Mouse (Mus musculus) mature B cell (primary cell): Measurements from ENCODE around the gene Efcc1.
"Not testable (repeated sequence)": the region's sequence is repeated elsewhere in the genome, so short reads cannot be mapped to it uniquely, and the experiment has no call there.

Experiments
- in situ Hi-C: fragments of 300-500 bp; cut with MboI; formaldehyde crosslinking; loops from 2 replicates; pipeline ENCODE4 v1.14.3; 2019

The Efcc1 gene

DNA sequence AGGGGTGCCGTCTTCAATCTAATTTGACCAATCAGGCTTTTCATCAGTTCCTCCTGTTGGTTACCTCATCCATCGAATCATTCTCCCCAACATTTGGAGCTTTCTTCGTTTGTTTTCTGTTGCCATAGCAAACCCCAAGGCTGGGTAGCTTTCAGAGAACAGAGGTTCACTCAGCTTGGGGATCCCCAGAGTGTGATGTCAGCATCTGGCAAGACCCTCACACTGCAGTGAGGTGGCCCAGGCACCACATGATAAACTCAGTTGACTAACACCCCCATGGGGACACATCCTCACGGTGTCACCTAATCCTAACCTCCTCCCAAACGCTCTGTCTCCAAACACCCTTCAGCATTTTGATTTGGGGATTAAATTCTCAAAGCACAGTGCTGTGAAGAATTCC lies 12.6 kb downstream of the Efcc1 start:
- in situ Hi-C loops, result no loop called here

GRCm38 (mm10) chr6:87744632-87745031 lies 14.0 kb downstream of the Efcc1 start:
- in situ Hi-C loops, result no loop called here

DNA sequence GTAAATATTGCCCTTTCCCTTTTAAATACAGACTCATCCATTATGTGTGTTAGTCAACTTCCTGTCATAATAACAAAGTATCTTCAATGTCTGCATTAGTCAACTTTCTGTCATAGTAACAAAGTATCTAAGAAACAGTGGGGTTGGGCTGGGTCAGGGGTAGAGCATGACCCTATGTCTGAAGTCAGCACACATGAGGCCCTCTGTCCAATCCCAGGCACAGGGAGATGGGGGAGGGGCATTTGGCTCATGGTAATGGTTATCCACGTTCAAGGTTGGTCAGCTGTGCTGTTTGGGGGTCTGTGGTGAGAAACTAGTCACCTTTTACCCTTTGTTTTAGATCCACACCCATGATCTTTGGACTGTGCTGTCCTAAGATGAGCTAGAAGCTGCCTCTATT lies 14.6 kb downstream of the Efcc1 start:
- in situ Hi-C loops, result no loop called here

DNA sequence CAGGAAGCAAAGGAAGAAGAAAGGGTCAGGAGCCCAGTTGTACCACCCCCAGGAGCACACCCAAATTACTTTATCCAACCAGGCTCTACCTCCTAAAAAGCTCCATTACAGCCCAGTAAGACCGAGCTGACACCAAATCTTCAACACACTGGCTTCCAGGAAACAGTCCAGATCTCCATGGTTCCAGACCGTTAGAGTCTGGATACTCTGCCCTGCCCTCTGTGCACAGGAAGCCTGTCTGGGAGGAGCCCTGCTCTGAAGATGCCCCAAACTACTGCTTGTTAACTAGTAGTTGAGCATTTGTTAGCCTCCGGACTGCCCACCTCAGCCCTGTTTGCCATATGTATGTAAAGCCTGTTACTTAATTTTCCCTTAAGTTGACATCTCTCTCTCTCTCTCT lies 15.4 kb downstream of the Efcc1 start:
- in situ Hi-C loops, result no loop called here

GRCm38 (mm10) chr6:87746849-87747248 lies 16.2 kb downstream of the Efcc1 start:
- in situ Hi-C loops, result no loop called here

DNA sequence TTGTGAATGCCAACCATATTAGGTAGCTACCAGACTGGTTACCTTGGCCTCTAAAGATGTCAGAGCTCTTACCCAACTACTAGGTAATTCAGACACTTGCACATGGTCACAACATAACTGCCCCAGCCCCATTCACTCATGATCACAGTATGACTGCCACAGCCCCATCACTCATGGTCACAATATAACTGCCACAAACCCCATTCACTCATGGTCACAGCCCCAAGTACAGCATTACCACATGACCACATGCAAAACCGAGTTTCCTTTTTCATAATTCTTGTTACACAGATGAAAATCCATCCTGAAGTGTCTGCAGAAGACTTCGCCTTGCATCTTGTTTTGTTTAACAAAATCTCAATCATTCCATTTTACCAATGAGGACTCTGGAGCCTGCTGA lies 17.4 kb downstream of the Efcc1 start:
- in situ Hi-C loops, result no loop called here

- in situ Hi-C loops, result no loop called here
These were observed 17.9 kb downstream of the Efcc1 start for GRCm38 (mm10) chr6:87748531-87748930.

- in situ Hi-C loops, result no loop called here
These were observed 19.7 kb downstream of the Efcc1 start for GRCm38 (mm10) chr6:87750184-87750910.

DNA sequence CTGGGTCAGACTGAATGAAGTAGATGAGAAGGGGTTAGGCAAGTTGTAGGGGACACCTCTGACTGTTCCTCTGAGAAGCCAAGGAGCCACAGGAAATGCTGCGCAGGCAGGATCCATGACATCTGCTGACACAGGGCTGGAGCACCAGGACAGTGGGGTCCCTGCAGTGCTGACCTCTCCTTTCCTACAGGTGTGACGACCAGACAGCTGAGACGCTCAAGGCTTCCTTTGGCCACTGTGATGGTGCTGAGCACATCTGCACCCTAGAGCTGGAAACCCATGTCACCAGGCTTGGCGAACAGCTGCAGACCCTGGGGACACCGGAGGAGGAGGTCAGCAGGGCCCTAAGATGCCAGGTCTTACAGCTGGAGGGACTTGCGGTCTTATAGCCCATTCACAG lies 20.9 kb downstream of the Efcc1 start:
- in situ Hi-C loops, result no loop called here

DNA sequence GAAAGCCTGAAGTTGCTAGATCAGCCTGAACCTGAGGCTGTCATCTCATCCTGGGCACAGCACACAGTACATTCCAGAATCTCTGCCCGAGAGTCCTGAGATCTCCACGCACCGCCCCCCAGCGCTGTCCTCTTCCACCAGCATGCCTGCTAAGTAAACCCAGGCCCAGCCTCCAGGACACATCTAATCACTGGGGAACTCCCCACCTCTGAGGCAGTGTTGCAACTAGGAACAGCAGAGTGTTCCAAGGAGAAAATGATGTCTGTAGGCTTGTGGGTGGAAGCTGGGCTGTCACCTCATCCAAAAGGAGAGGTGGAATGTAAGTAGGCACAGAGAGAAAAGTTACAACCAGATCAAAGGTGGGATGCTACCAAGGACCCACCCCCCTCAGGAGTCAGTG lies 24.5 kb downstream of the Efcc1 start:
- in situ Hi-C loops, result no loop called here

DNA sequence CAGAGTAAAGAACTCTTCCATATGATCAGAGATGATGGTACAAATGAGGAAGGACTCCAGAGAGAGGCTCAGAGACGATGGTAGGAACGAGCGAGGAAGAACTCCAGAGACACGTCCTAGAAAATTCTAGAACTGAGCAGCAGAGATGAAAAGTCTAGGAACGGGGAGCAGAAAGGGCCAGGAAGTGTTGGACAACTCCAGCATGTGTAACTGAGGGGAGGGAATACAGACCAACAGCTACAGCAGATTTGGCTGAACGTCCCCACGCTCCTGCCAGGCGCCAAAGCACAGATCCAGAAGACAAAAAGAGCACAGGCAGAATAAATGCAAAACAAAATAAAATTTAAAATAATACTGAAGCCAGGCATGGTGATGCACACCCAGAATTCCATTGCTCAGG lies 26.2 kb downstream of the Efcc1 start:
- in situ Hi-C loops, result no loop called here

GRCm38 (mm10) chr6:87759404-87759803 lies 28.7 kb downstream of the Efcc1 start:
- in situ Hi-C loops, result no loop called here

GRCm38 (mm10) chr6:87759850-87760249 lies 29.2 kb downstream of the Efcc1 start:
- in situ Hi-C loops, result no loop called here

- in situ Hi-C loops, result no loop called here
These were observed 31.5 kb downstream of the Efcc1 start for GRCm38 (mm10) chr6:87762161-87762560.

DNA sequence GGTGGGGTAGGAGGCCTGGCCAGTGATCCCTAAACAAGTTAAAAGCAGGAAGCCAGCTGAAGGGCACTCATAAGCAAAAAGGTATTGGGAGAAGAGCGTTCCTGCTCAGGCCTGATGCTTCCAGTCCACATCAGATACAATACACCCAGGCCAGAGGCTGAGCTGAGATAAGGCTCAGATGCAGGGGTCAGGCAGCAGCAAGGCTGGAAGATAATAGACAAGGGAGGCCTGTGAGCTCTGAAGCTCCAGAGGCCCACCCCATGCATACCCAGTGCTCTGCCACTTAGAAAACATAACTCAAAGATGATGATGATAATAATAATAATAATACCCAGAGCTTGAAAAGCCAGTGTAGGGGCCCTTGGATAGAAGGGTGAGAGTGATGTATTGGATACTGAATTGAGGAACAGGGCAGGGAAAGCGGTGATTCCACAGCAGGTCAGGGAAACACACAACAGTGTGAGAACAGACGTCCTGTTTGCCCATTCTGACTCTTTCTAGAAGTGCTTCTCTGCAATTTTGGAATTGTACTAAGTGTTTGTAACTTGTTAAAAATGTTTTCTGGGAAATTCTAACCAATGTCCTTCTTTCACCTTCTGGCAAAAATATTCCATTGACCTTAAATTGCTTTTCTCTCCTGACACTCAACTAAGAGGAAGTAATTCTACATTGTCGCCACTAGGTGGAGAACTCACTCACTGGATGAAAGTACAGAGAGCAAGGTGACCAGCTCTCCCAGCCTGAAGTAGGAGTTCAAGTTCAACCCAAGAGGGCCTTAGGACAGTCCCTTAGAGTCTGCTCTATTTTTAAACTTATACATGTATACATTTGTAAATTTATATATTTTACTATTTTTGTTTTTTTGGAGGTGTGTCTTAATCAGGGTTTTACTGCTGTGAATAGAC lies 33.0 kb downstream of the Efcc1 start:
- in situ Hi-C loops, result no loop called here

GRCm38 (mm10) chr6:87764296-87764695 lies 33.6 kb downstream of the Efcc1 start:
- in situ Hi-C loops, result not testable (repeated sequence)

- in situ Hi-C loops, result no loop called here
These were observed 40.0 kb downstream of the Efcc1 start for GRCm38 (mm10) chr6:87770626-87771025.

DNA sequence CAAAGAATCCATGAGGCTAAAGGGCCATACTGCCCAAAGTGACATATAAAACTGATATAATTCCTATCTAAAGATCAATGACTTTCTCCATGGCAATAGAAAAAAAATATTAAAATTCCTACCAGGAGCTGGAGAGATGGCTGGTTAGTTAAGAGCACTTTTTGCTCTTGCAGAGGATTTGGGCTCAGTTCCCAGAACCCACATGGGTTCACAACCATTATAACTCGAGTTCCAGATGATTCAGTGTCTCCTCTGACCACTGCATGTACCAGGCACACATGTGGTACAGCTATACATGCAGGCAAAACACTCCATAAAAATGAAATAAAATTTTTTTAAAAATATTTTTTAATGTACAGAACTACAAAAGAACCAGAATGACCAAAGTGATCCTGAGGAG lies 43.8 kb downstream of the Efcc1 start:
- in situ Hi-C loops, result no loop called here

DNA sequence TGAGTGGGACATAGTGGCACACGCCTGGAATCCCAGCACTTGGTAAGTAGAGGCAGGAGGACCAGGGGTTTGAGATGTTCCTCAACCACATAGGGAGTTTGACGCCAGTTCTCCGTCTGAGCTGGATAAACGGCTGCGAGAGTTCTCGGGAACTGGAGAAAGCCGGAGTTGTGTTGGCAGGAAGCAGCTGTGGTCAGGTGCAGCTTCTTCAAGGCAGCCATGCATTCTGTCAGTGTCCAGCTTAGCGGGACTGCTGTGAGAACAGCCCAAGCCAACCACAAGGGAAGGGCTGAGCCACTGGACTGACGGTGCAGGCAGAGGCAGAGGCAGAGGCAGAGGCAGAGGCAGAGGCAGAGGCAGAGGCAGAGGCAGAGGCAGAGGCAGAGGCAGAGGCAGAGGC lies 44.2 kb downstream of the Efcc1 start:
- in situ Hi-C loops, result no loop called here

DNA sequence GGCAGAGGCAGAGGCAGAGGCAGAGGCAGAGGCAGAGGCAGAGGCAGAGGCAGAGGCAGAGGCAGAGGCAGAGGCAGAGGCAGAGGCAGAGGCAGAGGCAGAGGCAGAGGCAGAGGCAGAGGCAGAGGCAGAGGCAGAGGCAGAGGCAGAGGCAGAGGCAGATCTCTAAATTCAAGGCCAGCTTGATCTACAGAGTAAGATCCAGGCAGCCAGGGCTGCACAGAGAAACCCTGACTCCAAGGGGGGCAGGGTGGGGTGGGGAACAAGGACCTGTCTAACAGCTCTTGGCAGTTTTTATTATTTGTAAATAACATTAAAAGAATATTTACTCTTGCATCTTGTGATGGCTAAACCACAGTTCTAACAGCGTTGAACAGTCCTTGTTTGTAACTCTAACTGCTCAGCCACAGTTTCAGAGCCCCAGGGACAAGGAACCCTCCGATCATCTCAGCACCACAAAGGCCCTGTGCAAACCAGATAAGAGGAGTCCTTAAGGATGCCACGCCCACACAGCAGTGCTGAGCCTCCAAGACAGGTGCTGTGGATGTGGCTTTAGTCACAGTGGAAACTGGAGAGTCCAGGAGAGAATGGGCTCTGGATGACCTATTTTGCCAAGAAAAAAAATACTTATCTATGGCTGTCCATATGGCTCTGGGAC lies 45.0 kb downstream of the Efcc1 start:
- in situ Hi-C loops, result no loop called here

DNA sequence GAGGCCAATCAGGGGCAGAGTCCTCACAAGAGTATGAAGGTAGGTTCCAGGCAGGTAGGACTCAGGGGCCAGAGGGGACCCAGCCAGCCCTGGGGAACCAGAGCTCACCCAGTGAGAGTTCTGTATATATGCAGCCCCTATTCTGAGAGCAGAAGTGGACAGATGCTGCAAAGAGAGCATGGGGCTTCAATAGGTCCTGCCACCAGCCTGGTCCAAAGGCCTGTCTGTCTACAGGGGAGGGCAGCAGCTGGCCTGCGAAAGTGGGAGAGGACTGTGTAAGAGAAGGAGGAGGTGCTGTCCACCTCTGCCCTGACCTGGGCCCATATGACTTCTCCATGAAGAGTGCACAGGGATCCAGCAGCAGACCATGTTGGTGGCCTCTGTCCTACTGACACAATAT lies 46.0 kb downstream of the Efcc1 start:
- in situ Hi-C loops, result no loop called here

DNA sequence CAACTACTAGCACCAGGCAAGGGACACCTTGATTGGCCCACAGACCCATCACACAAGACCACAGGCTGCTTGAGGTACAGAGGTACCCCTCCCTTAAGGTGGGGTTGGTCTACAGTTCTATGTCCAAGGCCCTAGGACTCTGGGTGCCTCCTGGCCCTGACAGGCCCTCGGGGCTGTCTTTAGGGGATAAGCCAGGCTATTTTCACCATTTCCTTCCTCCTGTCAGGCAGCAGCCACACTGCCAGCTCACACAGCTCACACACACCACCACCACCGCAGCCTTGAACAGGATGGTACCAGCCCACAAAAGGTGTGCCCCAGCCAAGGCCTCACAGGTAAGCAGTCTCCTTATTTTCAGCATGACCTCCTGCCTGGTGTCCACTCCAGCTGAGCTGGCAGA lies 47.2 kb downstream of the Efcc1 start, which contains the start of gene Gp9:
TSS of gene Gp9 (plus strand) at position 231 of the 400 bp plus-strand sequence.
- in situ Hi-C loops, result no loop called here
